Mouse (Mus musculus) urinary bladder, postnatal 14 days (tissue): ENCODE measurements at regions not wholly inside any gene's neighbourhood (a gene's known extent, or its start where the extent isn't known, plus 50 kb on each side); places are given as distances from the start of the nearest gene placed in this dataset.
"Not testable (repeated sequence)": the region's sequence is repeated elsewhere in the genome, so short reads cannot be mapped to it uniquely, and the experiment has no call there.

Experiments used
- DNase-seq: peaks from one replicate; pipeline ENCODE4 v3.0.0; 2021; ENCODE audit warnings: low spot score

- no peak for DNase-seq
Observed at GRCm38 (mm10) chr10:11515144-11515543, 171.9 kb downstream of the Epm2a start.

DNA sequence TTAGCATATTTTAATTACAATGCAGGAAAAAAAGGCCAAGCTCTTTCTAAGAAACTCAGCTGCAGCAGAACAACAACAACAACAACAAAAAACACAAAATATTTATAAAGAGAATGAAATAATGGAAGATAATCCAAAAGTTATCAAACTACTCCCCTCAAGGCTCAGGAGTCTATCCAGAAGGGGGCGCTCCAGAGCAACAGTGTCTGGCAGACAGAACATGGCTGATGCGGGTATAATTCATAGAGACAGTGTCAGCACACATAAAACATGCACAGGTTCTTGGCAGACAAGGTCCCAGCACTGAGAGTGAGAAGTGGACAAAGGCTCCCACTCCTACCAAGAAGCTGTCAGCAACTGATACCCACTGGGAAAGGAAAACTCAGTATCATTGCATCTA lies 173.9 kb downstream of the Epm2a start:
- no peak for DNase-seq

DNA sequence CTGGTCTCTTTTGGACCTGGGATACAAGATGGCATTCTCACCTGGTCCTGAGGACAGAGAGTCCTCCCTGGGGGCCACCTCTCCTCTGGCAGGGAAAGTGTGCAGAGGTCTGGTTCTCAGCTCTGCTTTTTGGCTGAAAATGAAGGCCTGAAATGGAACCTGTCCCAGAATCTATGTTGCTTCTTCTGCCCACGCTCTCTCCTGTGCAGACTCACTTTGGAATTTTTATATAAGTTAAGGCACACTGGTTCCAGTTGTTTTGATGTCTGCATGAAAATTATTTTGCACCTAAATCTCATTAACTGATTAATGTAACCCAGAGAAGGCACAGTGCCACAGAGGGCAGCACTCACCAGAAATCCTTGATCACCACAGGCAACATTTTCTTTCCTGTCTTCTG lies 188.1 kb downstream of the Epm2a start:
- DNase-seq = no peak

GRCm38 (mm10) chr10:11555376-11555775 lies 212.2 kb downstream of the Epm2a start:
- not testable (repeated sequence) for DNase-seq

- DNase-seq = no peak
Observed at GRCm38 (mm10) chr10:11570523-11571055, 227.4 kb downstream of the Epm2a start.

- no peak for DNase-seq
Observed at GRCm38 (mm10) chr10:11608451-11608850, 265.2 kb downstream of the Epm2a start.

GRCm38 (mm10) chr10:11609092-11609491 lies 265.9 kb downstream of the Epm2a start:
- not testable (repeated sequence) for DNase-seq

- no peak for DNase-seq
Observed at GRCm38 (mm10) chr10:11648151-11648550, 304.9 kb downstream of the Epm2a start.

- DNase-seq = no peak
Observed at GRCm38 (mm10) chr10:11660056-11660770, 317.0 kb downstream of the Epm2a start.

- no peak for DNase-seq
Observed at GRCm38 (mm10) chr10:11661660-11662250, 318.6 kb downstream of the Epm2a start.

- no peak for DNase-seq
Observed at GRCm38 (mm10) chr10:11709742-11710141, 366.5 kb downstream of the Epm2a start.

DNA sequence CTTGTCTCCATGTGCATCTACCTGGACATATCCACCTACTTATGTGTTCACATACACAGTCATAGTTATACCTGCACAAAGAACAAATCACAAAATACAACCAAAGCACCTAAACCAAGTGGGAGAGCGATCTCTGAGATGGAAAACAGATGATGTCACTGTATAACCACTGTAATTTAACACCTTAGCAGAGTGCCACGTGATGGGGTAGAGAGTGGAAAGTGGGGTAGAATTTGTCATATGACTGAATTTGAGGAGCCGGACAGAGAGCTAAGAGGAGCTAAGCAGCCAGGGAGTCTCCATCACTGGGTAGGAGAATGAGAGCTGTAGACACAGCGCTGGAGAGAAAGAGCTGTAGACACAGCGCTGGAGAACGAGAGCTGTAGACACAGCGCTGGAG lies 381.6 kb downstream of the Epm2a start:
- no peak for DNase-seq

GRCm38 (mm10) chr10:11729536-11729935 lies 386.3 kb downstream of the Epm2a start:
- no peak for DNase-seq

DNA sequence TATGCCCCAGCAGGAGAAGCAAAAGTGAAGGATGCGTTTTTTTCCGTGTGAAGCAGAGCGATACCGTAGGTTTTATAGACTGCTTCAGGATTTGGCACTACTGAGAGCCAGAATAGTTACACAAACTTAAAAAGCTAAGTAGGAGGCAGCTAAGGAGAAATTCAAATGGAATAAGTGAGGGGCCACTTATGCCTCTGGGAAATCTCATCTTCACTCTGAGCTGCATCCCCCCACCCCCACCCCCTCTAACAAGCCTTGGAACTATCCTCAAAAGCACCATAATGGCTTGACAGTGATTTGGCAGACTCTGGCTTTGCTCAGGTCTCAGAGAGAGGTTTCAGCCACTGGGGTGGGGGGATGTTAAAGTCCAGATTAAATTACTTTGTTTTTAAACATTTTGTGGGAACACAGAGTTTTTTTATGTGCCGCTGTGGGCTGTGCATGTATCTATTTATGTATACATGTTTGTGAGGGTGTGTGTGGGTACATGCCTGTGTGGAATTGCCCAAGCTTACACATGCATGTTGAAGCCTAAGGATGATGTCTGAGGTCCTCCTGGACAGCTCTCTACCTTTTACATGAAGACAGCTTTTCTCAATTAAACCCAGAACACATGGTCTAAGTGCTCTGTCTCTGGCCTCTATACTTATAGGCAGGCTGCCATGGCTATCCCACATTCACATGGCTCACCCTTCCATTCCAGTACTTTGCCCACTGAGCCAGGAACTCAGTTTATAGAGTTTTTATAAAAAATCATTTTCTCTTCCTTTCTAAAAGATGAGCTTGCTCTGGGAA lies 396.6 kb downstream of the Epm2a start:
- no peak for DNase-seq

DNA sequence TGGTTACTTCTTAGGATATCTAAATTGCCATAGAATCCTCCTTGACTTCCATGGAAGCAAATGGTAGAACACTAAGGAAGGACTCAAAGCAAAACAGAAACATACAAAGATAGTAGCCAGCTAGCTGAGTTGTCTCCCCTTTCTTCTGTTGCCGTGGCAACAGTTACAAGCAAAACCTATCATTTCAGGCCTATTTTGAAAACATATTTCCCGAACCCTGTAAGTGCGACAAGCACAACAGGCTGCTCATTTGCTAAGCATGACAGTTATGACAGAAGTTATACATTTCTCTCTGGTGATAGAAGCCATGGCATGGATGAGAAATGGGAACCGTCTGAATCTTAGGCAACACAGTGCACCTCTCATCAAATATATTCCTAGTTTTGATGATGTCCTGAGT lies 402.4 kb downstream of the Epm2a start:
- DNase-seq = no peak

DNA sequence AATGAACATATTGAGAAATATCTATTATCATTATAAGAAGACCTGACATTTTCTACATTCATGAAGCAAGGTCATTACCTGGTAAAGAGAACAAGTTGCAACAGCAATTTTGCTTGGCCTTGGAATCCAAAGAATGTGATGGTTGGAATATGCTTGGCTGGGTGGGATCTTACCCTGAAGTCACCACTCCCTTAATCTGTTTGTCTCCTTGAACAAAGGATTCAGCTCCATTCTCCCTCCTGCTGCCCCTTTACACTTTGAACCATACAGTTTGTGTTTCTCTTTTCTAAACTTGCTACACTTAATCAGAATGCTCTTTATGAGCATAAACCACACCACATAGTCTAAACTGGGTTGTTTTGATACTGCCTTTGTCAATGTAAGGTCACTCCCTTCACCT lies 403.8 kb downstream of the Epm2a start:
- DNase-seq = no peak

DNA sequence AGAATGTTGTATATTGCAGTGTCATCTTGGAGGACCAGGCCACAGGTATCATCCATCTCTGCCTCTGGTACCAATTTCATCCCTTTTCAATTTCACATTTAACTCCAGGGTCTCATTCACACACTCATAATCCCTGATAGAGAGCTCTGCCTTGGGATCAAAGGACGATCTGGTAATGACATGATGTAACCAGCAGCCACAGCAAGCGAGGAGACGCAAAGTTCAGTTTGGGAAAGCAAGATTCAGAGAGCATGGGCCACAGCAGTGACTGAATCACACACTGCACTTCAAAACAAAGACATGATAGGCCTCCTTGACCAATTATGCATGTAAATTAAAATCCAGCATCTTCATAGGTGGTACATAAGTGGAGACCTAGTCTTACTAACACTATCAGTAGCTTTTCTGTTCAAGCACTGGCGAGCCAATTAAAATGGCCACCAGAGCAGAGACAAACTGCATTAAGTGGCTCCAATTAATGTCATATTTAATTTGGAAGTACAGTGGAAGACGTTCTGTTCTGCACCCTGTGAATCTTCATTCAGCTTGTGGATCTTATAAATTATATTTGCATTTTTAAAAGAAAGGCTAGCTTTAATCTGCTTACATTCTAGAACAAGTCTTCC lies 412.0 kb downstream of the Epm2a start:
- no peak for DNase-seq

DNA sequence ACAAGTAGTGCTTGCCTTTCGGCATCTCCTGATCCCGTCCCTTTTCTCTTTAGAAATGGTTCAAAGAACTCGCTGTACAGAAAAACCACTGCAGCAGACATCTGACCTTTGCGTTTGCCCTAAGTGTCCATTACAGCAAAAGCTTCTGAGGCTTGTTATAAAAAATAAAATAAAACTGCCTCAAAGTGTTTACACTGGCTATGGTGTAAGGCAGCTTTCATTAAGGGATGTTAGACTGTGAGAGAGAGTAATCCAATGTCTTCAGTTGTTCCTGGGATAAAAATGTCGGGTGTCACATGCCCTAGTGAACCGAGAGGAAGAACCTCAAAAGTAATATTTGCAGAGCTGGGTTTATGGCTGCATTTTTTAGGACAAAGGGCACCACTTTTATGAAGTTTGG lies 434.7 kb downstream of the Epm2a start:
- no peak for DNase-seq

GRCm38 (mm10) chr10:11780302-11780701 lies 437.1 kb downstream of the Epm2a start:
- no peak for DNase-seq

DNA sequence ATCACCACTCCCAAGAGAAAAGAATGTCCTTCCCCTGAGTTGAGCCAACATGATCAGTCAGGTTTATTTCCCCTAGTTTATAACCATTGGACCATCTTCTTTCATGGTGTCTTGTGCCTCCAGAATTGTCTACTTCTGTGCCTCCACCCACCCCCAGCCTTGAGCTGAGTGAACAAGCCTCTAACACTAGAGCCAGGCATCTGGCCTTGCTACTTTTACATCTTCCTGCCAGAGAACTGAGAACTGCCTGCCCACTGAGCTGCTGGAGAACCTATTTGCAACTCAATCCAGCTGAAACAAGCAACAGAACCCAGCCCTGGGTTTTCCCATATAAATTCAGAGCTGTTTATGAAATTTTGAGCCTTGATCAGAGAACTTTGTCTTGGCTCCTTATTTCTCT lies 444.0 kb downstream of the Epm2a start:
- no peak for DNase-seq

DNA sequence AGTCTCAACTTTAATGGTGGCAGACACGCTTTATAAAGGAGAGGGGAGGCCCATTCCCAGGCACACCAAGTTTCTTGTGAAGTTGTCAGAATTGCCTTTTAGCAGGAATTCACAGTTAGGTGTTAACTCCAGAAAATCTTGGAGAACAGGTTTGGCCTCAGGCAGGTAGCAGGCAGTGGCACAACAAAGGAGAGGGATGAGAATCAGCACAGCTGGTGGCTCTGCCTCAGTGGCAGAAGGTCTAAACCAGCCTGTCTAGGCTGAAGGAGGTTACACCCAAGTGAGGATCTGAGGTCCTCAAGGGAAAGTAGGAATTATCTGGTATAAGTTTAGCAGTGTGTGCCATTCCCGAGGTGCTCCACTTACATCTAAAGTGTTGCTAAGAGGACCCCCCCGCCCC lies 456.3 kb downstream of the Epm2a start:
- DNase-seq = no peak
